Mouse (Mus musculus) limb, embryonic 10.5 days (tissue): ENCODE results near the gene Atp2a3. TPM values are rescaled to one million over a fixed set of nuclear protein-coding genes. Genes with fewer than 3 reads are reported as not detected.

Source experiments
- DNase-seq: peaks from one replicate; pipeline ENCODE4 v3.0.0-alpha.2; 2017; ENCODE audit warnings: low spot score
- H3K27ac ChIP-seq: fragments of 300-500 bp; sonication (generic); 2 replicates; pipeline ENCODE4 v1.5.1; 2016; ENCODE audit warnings: mild to moderate bottlenecking
- H3K27me3 ChIP-seq: fragments of 300-500 bp; sonication (generic); 2 replicates; pipeline ENCODE4 v1.6.1; 2016; ENCODE audit warnings: low read depth, mild to moderate bottlenecking; ENCODE audit not compliant: poor library complexity, severe bottlenecking
- H3K36me3 ChIP-seq: fragments of 300-500 bp; sonication (generic); 2 replicates; pipeline ENCODE4 v1.6.1; 2016; ENCODE audit warnings: mild to moderate bottlenecking, moderate library complexity
- H3K4me1 ChIP-seq: fragments of 300-500 bp; sonication (generic); 2 replicates; pipeline ENCODE4 v1.6.1; 2016
- H3K4me3 ChIP-seq: fragments of 300-500 bp; sonication (generic); 2 replicates; pipeline ENCODE4 v1.5.1; 2016; ENCODE audit warnings: mild to moderate bottlenecking, moderate library complexity
- H3K9me3 ChIP-seq: fragments of 300-500 bp; sonication (generic); replicated peaks from 2 replicates; pipeline ENCODE4 v1.6.1; 2016; ENCODE audit warnings: mild to moderate bottlenecking
- WGBS: fragments of 180-500 bp; shearing (Covaris S2); methylation state at CpG from one replicate; pipeline ENCODE4 v1.1.7; 2016; 5-methylcytosine and 5-hydroxymethylcytosine counted together
- polyA plus RNA-seq: library from polyadenylated mRNA; unstranded; fragments of >200 nt; fragmentation: Nextera tagmentation; extraction: Ambion mirVana; gene quantifications from 2 replicates; pipeline ENCODE4 v1.2.1, GENCODE M21; 2016

Gene Atp2a3
- polyA plus RNA-seq, 1 experiment from 2014 or later, result 1.0 TPM

- no peaks in the 10 kb centered on the region for H3K36me3 ChIP-seq
- WGBS, result 80% methylated on average over 2 of the region's 2 CpGs
- peaks cover 15% of the 10 kb centered on the region for H3K4me1 ChIP-seq
- H3K27me3 ChIP-seq, result no peaks in the 10 kb centered on the region
- no peaks in the 10 kb centered on the region for H3K9me3 ChIP-seq
- H3K4me3 ChIP-seq, result no peak overlapping the region
- H3K27ac ChIP-seq, result no peak overlapping the region
- DNase-seq, result no peak
These were observed 35.8 kb downstream of the Atp2a3 start for GRCm38 (mm10) chr11:72996781-72997180.

DNA sequence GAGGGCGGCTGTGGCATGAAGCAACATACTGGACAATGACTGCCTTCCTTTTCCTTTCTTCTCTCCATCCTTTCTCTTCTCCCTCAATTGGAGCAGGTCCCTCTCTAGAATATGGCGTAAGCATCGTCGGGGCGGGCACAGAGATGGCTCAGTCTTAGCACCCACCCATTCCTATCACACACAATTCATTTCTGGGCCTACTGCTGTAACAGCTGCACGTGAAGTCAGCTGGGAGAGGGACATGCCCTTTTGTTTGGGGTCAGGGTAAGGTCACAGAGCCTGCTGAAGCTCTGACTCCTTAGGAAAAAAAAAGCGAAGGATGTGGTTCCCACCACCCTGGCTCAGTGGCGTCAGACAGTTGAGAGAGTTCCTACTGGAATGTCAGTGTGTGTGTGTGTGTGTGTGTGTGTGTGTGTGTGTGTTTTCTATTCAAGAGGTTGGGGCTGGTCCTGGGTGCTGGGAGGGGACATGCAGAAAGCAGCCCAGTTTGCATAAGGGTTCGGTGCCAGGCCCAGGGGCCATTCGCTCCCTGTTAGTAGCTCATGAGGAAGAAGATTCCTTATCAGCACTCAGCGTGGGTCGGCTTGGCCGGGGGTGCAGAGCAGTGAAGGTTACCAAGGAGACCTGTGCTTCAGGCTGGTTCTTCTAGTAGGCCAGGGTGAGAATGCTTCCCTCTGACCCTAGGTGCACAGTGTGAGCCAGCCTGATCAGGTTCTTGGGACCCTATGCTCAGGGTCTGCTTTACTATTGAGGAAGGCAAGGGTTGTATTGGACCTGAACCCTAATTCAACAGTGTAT, 36.8 kb downstream of the Atp2a3 start:
- Histone ChIP-seq H3K27ac (no peak overlapping the region), H3K4me1 (peaks cover 9% of the 10 kb centered on the region), H3K4me3 (no peak overlapping the region), H3K9me3 (no peaks in the 10 kb centered on the region), H3K27me3 (no peaks in the 10 kb centered on the region), H3K36me3 (no peaks in the 10 kb centered on the region)
- no peak for DNase-seq
- 73% methylated on average over 13 of the region's 13 CpGs for WGBS

DNA sequence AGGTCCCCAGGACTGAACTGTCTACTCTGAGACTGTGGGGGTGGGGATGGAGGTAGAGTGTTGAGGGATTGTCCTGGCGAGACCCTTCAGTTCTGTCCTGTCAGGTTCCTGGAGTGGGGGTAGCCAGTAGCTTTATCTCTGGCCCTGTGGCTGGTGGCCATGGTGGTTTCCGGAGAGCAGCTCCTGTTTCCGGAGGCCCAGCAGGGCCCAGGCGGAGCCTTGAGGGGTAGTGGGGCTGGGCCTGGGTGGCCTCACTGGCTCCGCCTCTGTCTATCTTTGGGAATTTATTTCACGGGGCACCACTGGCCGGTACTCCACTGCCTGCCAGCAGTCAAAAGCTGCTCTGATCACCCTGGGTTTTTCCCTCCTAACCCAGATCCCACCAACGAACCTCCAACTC, 37.8 kb downstream of the Atp2a3 start, which contains the start of gene P2rx1:
Gene P2rx1, plus strand, starts transcription at position 333 of the 400 bp plus-strand sequence.
- peak within 1 kb of the TSS; percentile 44 for H3K27ac ChIP-seq

DNA sequence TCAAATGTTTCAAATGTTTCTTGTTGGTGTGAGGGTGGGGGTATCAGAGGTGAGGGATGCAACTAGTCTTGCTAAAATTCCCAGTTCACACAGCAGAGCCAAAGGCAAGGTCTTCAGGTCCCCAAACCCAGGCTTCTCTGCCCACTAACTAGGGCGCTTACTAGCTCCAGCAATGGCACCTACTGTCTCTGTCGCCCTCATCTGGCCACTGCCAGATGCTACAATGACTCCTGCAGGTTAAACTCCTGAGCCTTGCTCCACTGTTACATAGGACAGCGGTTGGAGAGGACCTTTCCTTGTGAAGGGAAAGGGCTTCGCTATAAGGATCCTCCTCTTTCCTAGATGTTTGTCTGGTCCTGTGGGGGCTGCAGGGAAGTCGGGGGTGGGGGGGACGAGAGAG, 40.1 kb downstream of the Atp2a3 start:
- no peak overlapping the region for H3K4me3 ChIP-seq
- no peak overlapping the region for H3K27ac ChIP-seq
- H3K27me3 ChIP-seq, result no peaks in the 10 kb centered on the region
- H3K4me1 ChIP-seq, result peaks cover 9% of the 10 kb centered on the region
- no peaks in the 10 kb centered on the region for H3K36me3 ChIP-seq
- 16% methylated on average over 6 of the region's 6 CpGs for WGBS
- DNase-seq, result peak; percentile 66
- H3K9me3 ChIP-seq, result no peaks in the 10 kb centered on the region

More for the DNA sequence above, 37.8 kb downstream of the Atp2a3 start, which contains the start of gene P2rx1:
- Histone ChIP-seq H3K36me3 (no peaks in the 10 kb centered on the region), H3K4me3 (no peak within 1 kb of the TSS), H3K9me3 (no peaks in the 10 kb centered on the region), H3K4me1 (peaks cover 9% of the 10 kb centered on the region), H3K27me3 (no peaks in the 10 kb centered on the region)
- WGBS, result 54% methylated on average over 8 of the region's 8 CpGs
- DNase-seq, result no peak

DNA sequence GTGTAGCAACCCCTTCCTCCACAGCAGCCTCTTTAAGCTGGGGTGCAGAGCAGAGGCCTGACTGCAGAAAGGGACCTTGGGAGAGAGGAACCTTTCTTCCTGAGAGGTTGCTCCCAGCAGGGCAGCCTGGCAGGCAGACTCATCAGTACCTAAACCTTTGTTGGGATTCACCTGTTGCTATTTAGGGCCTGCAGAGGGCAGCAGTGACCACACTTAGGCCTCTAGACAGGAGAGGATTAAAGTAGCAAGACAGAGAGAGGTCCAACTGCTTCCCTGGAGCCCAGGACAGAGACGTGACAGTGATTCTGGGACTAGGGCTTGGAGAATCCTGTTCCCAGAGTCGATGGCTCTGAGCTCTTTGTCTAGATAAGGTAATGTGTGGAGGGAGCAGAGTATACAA, 45.4 kb downstream of the Atp2a3 start:
- Histone ChIP-seq H3K27me3 (peaks cover 27% of the 10 kb centered on the region), H3K36me3 (no peaks in the 10 kb centered on the region), H3K4me3 (no peak overlapping the region), H3K9me3 (no peaks in the 10 kb centered on the region), H3K27ac (no peak overlapping the region), H3K4me1 (no peaks in the 10 kb centered on the region)
- peak; percentile 69 for DNase-seq
- WGBS, result 9% methylated on average over 2 of the region's 2 CpGs

GRCm38 (mm10) chr11:73007113-73007512, 46.1 kb downstream of the Atp2a3 start:
- Histone ChIP-seq H3K4me1 (no peaks in the 10 kb centered on the region), H3K4me3 (no peak overlapping the region), H3K36me3 (no peaks in the 10 kb centered on the region), H3K9me3 (no peaks in the 10 kb centered on the region), H3K27ac (no peak overlapping the region), H3K27me3 (peaks cover 27% of the 10 kb centered on the region)
- WGBS, result 87% methylated on average over 3 of the region's 3 CpGs
- no peak for DNase-seq

DNA sequence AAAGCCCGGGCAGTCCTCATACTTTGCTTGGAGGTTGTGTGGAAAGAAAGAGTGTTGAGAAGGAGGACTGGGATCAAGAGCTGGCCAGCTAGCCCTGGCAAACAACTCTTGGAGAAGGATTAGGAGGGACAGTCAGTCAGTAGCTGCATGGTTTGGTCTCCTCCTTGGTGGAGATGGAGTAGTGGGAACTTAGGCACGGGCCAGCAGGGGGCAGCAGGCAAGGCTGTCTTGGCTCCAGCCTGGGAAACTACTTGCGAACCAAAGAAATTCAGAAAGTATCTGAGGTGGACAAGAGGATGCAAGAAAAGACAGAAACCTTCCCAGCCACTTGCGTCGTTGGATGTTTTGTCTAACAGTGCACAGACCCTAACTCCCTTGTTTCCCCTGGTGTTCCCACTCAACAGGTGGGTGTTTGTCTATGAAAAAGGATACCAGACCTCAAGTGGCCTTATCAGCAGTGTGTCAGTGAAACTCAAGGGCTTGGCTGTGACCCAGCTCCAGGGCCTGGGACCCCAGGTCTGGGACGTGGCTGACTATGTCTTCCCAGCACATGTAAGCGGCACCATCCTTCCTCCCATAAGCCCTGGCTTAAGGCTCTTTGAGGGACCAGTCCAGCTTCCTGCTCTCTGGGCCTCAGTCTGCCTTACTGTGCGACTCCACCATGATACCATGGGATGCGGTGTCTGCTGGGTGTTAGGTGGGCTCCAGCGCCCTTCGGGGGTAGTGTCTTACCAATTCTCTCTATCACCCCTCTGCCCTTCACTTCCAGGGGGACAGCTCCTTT, 46.9 kb downstream of the Atp2a3 start:
- no peaks in the 10 kb centered on the region for H3K9me3 ChIP-seq
- DNase-seq, result peak; percentile 67
- H3K4me1 ChIP-seq, result no peaks in the 10 kb centered on the region
- no peak overlapping the region for H3K27ac ChIP-seq
- H3K36me3 ChIP-seq, result no peaks in the 10 kb centered on the region
- H3K27me3 ChIP-seq, result peaks cover 27% of the 10 kb centered on the region
- 68% methylated on average over 11 of the region's 11 CpGs for WGBS
- H3K4me3 ChIP-seq, result no peak overlapping the region

GRCm38 (mm10) chr11:73008826-73009225, 47.9 kb downstream of the Atp2a3 start:
- Histone ChIP-seq H3K4me1 (no peaks in the 10 kb centered on the region), H3K27ac (no peak overlapping the region), H3K4me3 (no peak overlapping the region), H3K9me3 (no peaks in the 10 kb centered on the region), H3K27me3 (peaks cover 28% of the 10 kb centered on the region), H3K36me3 (no peaks in the 10 kb centered on the region)
- 55% methylated on average over 2 of the region's 2 CpGs for WGBS
- DNase-seq, result no peak

DNA sequence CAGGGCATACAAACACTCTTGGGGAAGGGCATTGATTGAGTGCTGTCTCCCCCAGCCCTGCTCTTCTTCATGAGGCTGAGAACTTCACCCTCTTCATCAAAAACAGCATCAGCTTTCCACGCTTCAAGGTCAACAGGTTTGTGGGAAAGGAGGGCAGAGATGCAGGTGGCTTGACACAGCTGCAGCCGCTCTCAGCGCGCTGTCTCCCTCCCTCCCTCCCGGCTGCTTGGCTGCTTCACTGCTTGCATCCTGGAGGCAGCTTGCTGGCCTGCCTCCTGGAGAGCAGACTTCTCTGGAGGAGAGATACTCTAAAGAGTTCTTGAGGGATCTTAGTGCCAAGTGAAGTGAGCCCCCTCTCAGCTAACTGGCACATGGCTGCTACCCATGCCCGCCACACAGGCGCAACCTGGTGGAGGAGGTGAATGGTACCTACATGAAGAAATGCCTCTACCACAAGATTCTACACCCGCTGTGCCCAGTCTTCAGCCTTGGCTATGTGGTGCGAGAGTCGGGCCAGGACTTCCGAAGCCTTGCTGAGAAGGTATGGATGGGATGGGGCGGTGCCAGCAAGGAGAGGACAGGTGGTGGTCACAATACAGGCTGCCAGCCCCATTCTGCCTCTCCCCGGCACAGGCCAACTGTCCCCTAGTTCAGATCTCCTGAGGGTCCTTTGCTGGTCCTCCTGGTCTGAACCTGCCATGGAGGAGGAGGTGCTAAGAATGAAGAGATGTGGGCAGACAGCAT, 48.7 kb downstream of the Atp2a3 start:
- Histone ChIP-seq H3K27me3 (peaks cover 32% of the 10 kb centered on the region), H3K9me3 (no peaks in the 10 kb centered on the region), H3K4me3 (no peak overlapping the region), H3K36me3 (no peaks in the 10 kb centered on the region), H3K4me1 (no peaks in the 10 kb centered on the region), H3K27ac (no peak overlapping the region)
- whole genome bisulfite sequencing, result 52% methylated on average over 13 of the region's 13 CpGs
- no peak for DNase-seq

GRCm38 (mm10) chr11:73013981-73014380, 53.0 kb downstream of the Atp2a3 start:
- Histone ChIP-seq H3K4me1 (peaks cover 3% of the 10 kb centered on the region), H3K27ac (no peak overlapping the region), H3K36me3 (no peaks in the 10 kb centered on the region), H3K9me3 (no peaks in the 10 kb centered on the region), H3K4me3 (no peak overlapping the region), H3K27me3 (peaks cover 44% of the 10 kb centered on the region)
- no peak for DNase-seq
- 67% methylated on average over 5 of the region's 5 CpGs for WGBS

GRCm38 (mm10) chr11:73014831-73015344, 53.9 kb downstream of the Atp2a3 start:
- H3K27me3 ChIP-seq, result peaks cover 45% of the 10 kb centered on the region
- H3K4me1 ChIP-seq, result peaks cover 12% of the 10 kb centered on the region
- no peak overlapping the region for H3K27ac ChIP-seq
- no peaks in the 10 kb centered on the region for H3K9me3 ChIP-seq
- H3K4me3 ChIP-seq, result no peak overlapping the region
- 93% methylated on average over 4 of the region's 4 CpGs for WGBS
- no peak for DNase-seq
- no peaks in the 10 kb centered on the region for H3K36me3 ChIP-seq

- Histone ChIP-seq H3K4me3 (no peak overlapping the region), H3K27me3 (peaks cover 45% of the 10 kb centered on the region), H3K36me3 (no peaks in the 10 kb centered on the region), H3K27ac (no peak overlapping the region), H3K9me3 (no peaks in the 10 kb centered on the region), H3K4me1 (peaks cover 12% of the 10 kb centered on the region)
- 81% methylated on average over 5 of the region's 5 CpGs for WGBS
- DNase-seq, result no peak
These were observed 54.6 kb downstream of the Atp2a3 start for GRCm38 (mm10) chr11:73015391-73016102.
